Mouse (Mus musculus) intestine, embryonic 16.5 days (tissue): ENCODE results near the gene Pdpk1. TPM values are rescaled to one million over a fixed set of nuclear protein-coding genes. Genes with fewer than 3 reads are reported as not detected.

Experiments
- ATAC-seq: fragments of 200-750 bp; cut with Nextera tagmentation; 2 replicates; pipeline ENCODE4 v1.8.0; 2017; ENCODE audit warnings: moderate TSS enrichment, moderate library complexity
- H3K27ac ChIP-seq: fragments of 300-500 bp; sonication (generic); 2 replicates; pipeline ENCODE4 v1.5.1; 2014; ENCODE audit warnings: mild to moderate bottlenecking, low read length
- H3K27me3 ChIP-seq: fragments of 300-500 bp; sonication (generic); replicated peaks from 2 replicates; pipeline ENCODE4 v1.6.1; 2014; ENCODE audit warnings: low read length, control low read depth, mixed read lengths; ENCODE audit not compliant: control insufficient read depth, insufficient read depth
- H3K36me3 ChIP-seq: fragments of 300-500 bp; sonication (generic); 2 replicates; pipeline ENCODE4 v1.6.1; 2014; ENCODE audit warnings: low read length, control low read depth; ENCODE audit not compliant: control insufficient read depth, insufficient read depth
- H3K4me1 ChIP-seq: fragments of 300-500 bp; sonication (generic); 2 replicates; pipeline ENCODE4 v1.6.1; 2014; ENCODE audit warnings: low read length, control low read depth, mixed read lengths; ENCODE audit not compliant: control insufficient read depth, insufficient read depth
- H3K4me2 ChIP-seq: fragments of 300-500 bp; sonication (generic); 2 replicates; pipeline ENCODE4 v1.6.1; 2014; ENCODE audit warnings: low read depth, low read length, control low read depth
- H3K4me3 ChIP-seq: fragments of 300-500 bp; sonication (generic); 2 replicates; pipeline ENCODE4 v1.5.1; 2014; ENCODE audit warnings: mild to moderate bottlenecking, low read length
- H3K9ac ChIP-seq: fragments of 300-500 bp; sonication (generic); 2 replicates; pipeline ENCODE4 v1.6.1; 2014; ENCODE audit warnings: low read depth, low read length
- H3K9me3 ChIP-seq: fragments of 300-500 bp; sonication (generic); 2 replicates; pipeline ENCODE4 v1.6.1; 2016; ENCODE audit warnings: low read length, control low read depth; ENCODE audit not compliant: control insufficient read depth
- WGBS: fragments of 180-500 bp; shearing (Covaris S2); extraction: QIAGEN DNeasy Blood & Tissue Kit; methylation state at CpG from one replicate; pipeline ENCODE4 v1.1.7; 2014; 5-methylcytosine and 5-hydroxymethylcytosine counted together
- polyA plus RNA-seq: library from polyadenylated mRNA; unstranded; fragments of >200 nt; fragmentation: Nextera tagmentation; extraction: Ambion mirVana; gene quantifications from 2 replicates; pipeline ENCODE4 v1.2.1, GENCODE M21; 2015

Gene Pdpk1
- polyA plus RNA-seq: 35.9 and 36.8 TPM in 2 replicates

DNA sequence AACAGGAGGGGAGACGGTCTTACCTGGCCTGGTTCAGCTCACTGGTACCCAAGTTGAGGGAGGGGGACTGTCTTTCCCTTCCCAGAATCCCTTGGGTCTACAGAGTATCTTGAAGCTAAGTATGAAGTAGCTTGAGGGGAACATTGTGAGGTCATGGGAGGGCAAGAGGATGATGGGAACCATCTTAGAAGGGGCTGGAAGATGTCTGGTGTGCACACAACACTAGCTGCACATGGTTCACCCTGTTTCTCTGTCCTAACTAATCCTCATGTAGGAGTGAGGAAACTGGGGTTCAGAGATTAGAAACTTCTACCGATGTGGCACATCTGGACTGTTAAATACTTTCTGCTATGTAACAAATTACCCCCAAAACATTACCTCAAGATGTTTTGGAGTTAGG lies at the start of gene Pdpk1:
TSS of gene Pdpk1 (minus strand) at position 101 of the 400 bp plus-strand sequence.
- Histone ChIP-seq H3K9ac (peak within 1 kb of the TSS; percentile 69), H3K9me3 (no peaks in the 10 kb centered on the region), H3K36me3 (peaks cover 3% of the 10 kb centered on the region; the same call in 1 of the 2 replicates), H3K4me3 (peak within 1 kb of the TSS; percentile 50), H3K4me1 (peaks cover 8% of the 10 kb centered on the region; the same call in 1 of the 2 replicates), H3K4me2 (peak within 1 kb of the TSS; percentile 87), H3K27ac (no peak within 1 kb of the TSS), H3K27me3 (no peaks in the 10 kb centered on the region)
- 83% methylated on average over 2 of the region's 2 CpGs for WGBS
- ATAC-seq: no peak

DNA sequence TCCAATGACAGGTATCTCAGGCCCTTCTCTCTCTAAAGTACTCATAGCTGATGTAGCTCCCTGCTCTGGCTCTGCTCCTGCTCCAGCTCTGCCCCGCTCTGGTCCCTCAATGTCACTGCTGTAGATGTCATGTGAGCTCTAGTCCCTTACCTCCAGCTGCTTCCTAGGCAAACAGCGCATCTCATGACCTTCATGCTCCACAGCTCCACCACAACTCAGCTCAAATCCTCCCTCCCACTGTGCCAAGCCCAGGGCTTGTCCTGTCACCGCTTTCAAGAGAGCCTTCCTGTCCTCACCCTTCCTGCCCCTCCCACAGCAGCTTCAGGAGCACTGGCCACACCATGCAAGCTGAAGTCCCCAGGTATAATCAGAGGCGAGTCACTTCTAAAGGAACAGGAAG lies 49.0 kb upstream of the Pdpk1 start:
- Histone ChIP-seq H3K27me3 (no peaks in the 10 kb centered on the region), H3K4me3 (no peak overlapping the region), H3K4me2 (no peak overlapping the region), H3K9ac (no peak overlapping the region), H3K4me1 (peaks cover 39% of the 10 kb centered on the region), H3K27ac (no peak overlapping the region), H3K36me3 (no peaks in the 10 kb centered on the region; the same call in 1 of the 2 replicates), H3K9me3 (no peaks in the 10 kb centered on the region)
- ATAC-seq: no peak
- 64% methylated on average over 4 of the region's 4 CpGs for WGBS

DNA sequence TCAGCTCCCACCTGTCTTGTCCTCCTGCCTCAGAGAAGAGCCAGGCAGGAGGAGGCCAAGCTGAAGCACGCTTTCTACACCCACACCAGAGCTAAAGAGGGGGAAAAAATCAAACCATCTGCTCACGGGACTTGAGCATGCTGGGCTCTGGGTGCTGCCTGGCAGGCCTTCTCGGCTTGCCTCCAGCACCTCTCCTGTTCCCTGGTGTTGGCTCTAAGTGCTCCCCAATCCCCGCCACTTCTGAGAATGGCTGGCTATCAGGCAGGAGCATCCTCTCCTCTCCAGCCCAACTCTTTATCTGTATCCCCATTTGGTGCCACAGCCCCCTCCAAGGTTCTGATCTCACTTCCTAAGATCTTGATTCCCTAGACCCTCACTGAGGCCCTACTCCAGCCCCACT lies 48.5 kb upstream of the Pdpk1 start:
- Histone ChIP-seq H3K9ac (no peak overlapping the region), H3K27me3 (no peaks in the 10 kb centered on the region), H3K4me2 (no peak overlapping the region), H3K27ac (no peak overlapping the region), H3K4me3 (no peak overlapping the region), H3K9me3 (no peaks in the 10 kb centered on the region), H3K4me1 (peaks cover 35% of the 10 kb centered on the region), H3K36me3 (no peaks in the 10 kb centered on the region; the same call in 1 of the 2 replicates)
- ATAC-seq: no peak
- 82% methylated on average over 4 of the region's 4 CpGs for WGBS

GRCm38 (mm10) chr17:24197032-24197824 lies 46.5 kb upstream of the Pdpk1 start:
- Histone ChIP-seq H3K4me2 (no peak overlapping the region), H3K36me3 (no peaks in the 10 kb centered on the region; the same call in 1 of the 2 replicates), H3K9me3 (no peaks in the 10 kb centered on the region), H3K4me3 (no peak overlapping the region), H3K27me3 (no peaks in the 10 kb centered on the region), H3K9ac (no peak overlapping the region), H3K4me1 (peaks cover 16% of the 10 kb centered on the region), H3K27ac (no peak overlapping the region)
- WGBS: 57% methylated on average over 15 of the region's 15 CpGs
- no peak for ATAC-seq

DNA sequence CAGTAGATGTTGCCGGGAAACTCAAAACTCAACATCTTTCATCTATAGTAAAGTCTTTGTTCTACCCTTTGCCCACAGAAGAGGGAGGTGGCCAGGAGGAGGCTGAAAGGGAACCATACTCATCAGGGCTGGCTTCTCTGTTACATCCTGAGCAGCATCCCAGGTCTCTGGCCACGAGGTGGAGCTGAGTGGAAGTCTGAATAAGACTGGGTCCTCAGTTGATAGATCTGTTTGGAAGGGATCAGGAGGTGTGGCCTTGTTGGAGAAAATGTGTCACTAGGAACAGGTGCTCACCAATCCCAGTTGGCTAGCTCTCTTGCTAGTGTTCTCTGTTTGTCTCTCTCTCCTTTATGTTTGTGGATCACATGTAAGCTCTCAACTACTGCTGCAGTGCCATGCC lies 44.6 kb upstream of the Pdpk1 start:
- no peaks in the 10 kb centered on the region; the same call in 1 of the 2 replicates for H3K36me3 ChIP-seq
- 61% methylated on average over 2 of the region's 2 CpGs for WGBS
- ATAC-seq: no peak

DNA sequence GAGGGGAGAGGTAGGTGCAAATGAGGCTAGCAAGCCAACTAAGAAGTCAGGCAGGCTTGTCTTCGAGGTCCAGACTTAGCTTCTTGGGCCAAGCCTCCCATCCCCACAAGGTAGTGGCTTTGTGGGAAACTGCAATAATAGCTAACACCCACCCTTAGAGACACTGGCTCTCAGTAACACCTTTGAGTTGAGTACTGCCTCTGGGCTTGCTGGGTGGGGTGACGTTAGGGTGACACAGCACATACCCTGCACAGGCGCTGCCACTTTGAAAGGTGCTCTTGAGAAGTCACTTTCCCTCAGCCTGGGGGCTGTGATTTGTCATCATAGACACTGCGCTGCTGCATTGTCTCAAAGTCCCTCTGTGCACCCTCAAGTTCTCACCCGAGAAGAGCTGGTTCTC lies 43.0 kb upstream of the Pdpk1 start:
- no peak overlapping the region for H3K4me3 ChIP-seq
- 79% methylated on average over 5 of the region's 5 CpGs for WGBS
- no peak overlapping the region for H3K27ac ChIP-seq

More for the DNA sequence above, 44.6 kb upstream of the Pdpk1 start:
- no peak overlapping the region for H3K4me2 ChIP-seq
- H3K4me1 ChIP-seq: peaks cover 5% of the 10 kb centered on the region
- H3K9me3 ChIP-seq: no peaks in the 10 kb centered on the region
- no peak overlapping the region for H3K9ac ChIP-seq
- no peak overlapping the region for H3K27ac ChIP-seq
- H3K4me3 ChIP-seq: no peak overlapping the region
- no peaks in the 10 kb centered on the region for H3K27me3 ChIP-seq

DNA sequence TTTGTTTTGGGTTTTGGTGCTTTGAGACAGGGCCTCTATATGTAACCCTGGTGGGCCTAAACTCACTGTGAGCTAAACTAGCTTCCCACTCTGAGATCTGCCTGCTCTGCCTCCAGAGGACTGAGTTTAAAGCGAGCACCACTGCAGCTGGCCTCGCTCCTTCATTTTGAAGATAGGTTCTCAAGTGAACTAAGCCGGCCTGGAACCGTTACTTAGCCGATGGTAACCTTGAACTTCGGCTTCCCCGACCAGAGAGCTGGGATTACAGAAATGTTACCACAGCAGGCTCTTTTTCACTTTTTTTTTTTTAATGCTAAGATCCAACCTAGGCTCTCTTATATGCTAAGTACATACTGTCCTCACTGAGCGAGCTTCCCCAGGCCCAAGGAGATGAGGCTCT lies 42.5 kb upstream of the Pdpk1 start:
- Histone ChIP-seq H3K4me2 (no peak overlapping the region), H3K9ac (no peak overlapping the region), H3K9me3 (no peaks in the 10 kb centered on the region), H3K4me1 (no peaks in the 10 kb centered on the region; the same call in 1 of the 2 replicates), H3K36me3 (no peaks in the 10 kb centered on the region; the same call in 1 of the 2 replicates), H3K27me3 (no peaks in the 10 kb centered on the region), H3K27ac (no peak overlapping the region), H3K4me3 (no peak overlapping the region)
- WGBS: 88% methylated on average over 8 of the region's 8 CpGs
- ATAC-seq: no peak

More for the DNA sequence above, 43.0 kb upstream of the Pdpk1 start:
- no peaks in the 10 kb centered on the region for H3K9me3 ChIP-seq
- H3K36me3 ChIP-seq: no peaks in the 10 kb centered on the region; the same call in 1 of the 2 replicates
- ATAC-seq: no peak
- H3K27me3 ChIP-seq: no peaks in the 10 kb centered on the region
- H3K4me2 ChIP-seq: no peak overlapping the region
- H3K4me1 ChIP-seq: no peaks in the 10 kb centered on the region; the same call in 1 of the 2 replicates
- H3K9ac ChIP-seq: no peak overlapping the region

DNA sequence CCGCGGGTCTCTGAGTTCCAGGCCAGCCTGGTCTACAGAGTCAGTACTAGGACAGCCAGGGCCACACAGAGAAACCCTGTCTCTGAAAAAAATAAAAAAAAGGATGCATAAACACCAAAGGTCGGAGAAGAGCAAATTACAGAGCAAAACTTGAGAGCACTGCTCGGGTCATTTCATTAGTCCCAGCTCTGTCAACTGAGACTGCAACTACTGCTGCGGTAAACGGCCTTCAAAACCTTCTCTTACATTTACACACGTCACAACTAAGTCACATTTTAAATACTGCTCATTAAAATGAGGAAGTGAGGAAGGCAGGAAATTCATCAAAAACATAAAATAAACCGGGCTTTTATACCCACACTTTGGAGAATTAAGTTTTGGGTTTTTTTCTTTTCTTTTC lies 42.1 kb upstream of the Pdpk1 start:
- H3K4me1 ChIP-seq: no peaks in the 10 kb centered on the region; the same call in 1 of the 2 replicates
- H3K27me3 ChIP-seq: no peaks in the 10 kb centered on the region
- WGBS: 77% methylated on average over 8 of the region's 8 CpGs
- H3K36me3 ChIP-seq: no peaks in the 10 kb centered on the region; the same call in 1 of the 2 replicates
- no peak overlapping the region for H3K27ac ChIP-seq
- H3K4me2 ChIP-seq: no peak overlapping the region
- ATAC-seq: no peak
- H3K9me3 ChIP-seq: no peaks in the 10 kb centered on the region
- H3K4me3 ChIP-seq: no peak overlapping the region
- no peak overlapping the region for H3K9ac ChIP-seq

GRCm38 (mm10) chr17:24191481-24191880 lies 40.8 kb upstream of the Pdpk1 start:
- H3K4me2 ChIP-seq: no peak overlapping the region
- 76% methylated on average over 4 of the region's 4 CpGs for WGBS
- no peaks in the 10 kb centered on the region for H3K27me3 ChIP-seq
- no peak for ATAC-seq
- no peaks in the 10 kb centered on the region for H3K9me3 ChIP-seq
- no peak overlapping the region for H3K27ac ChIP-seq
- no peak overlapping the region for H3K4me3 ChIP-seq
- no peaks in the 10 kb centered on the region for H3K4me1 ChIP-seq
- H3K9ac ChIP-seq: no peak overlapping the region
- H3K36me3 ChIP-seq: no peaks in the 10 kb centered on the region
